Mouse (Mus musculus): ENCODE data around the gene Txnrd3.

- TF ChIP-seq CTCF (IDR thresholded peaks at IDR 0.05; ENCODE audit: low read depth, low read length) (no peak), TAL1 (conservative IDR thresholded peaks at IDR 0.05; ENCODE audit: low read depth, low read length) (no peak), GATA1 (IDR thresholded peaks at IDR 0.05; ENCODE audit: borderline replicate concordance, low read length) (no peak)
These were observed 6.1 kb downstream of the Txnrd3 start for GRCm38 (mm10) chr6:89649897-89650296.
